Mouse (Mus musculus) spleen, adult 2 months (tissue): Measurements from ENCODE around the gene Prcd. TPM values are rescaled to one million over a fixed set of nuclear protein-coding genes. Genes with fewer than 3 reads are reported as not detected.
A peak's percentile ranks its signal among the peaks of the same experiment; 100 is the strongest.

Experiments used
- DNase-seq, 2 experiments: peaks; one replicate each; pipeline versions ENCODE4 v3.0.0 to v3.0.0-alpha.2; 2012 to 2021; ENCODE audit warnings: low spot score in 2 of 2, low read depth in 1 of 2
- H3K27ac ChIP-seq: fragments of 200-500 bp; 2 replicates; pipeline ENCODE4 v1.5.1; 2012; ENCODE audit warnings: low read length, inconsistent platforms; ENCODE audit not compliant: insufficient read depth
- H3K27me3 ChIP-seq: fragments of 200-500 bp; 2 replicates; pipeline ENCODE4 v1.6.1; 2012; ENCODE audit warnings: mild to moderate bottlenecking, moderate library complexity, low read length, inconsistent platforms; ENCODE audit not compliant: control insufficient read depth, insufficient read depth
- H3K36me3 ChIP-seq: fragments of 200-500 bp; 2 replicates; pipeline ENCODE4 v1.6.1; 2012; ENCODE audit warnings: mild to moderate bottlenecking, low read length, inconsistent platforms; ENCODE audit not compliant: control insufficient read depth, insufficient read depth
- H3K4me1 ChIP-seq: fragments of 200-500 bp; 2 replicates; pipeline ENCODE4 v1.6.1; 2011; ENCODE audit warnings: inconsistent platforms; ENCODE audit not compliant: control insufficient read depth, insufficient read depth, insufficient read length
- H3K4me3 ChIP-seq: fragments of 200-500 bp; 2 replicates; pipeline ENCODE4 v1.5.1; 2011; ENCODE audit warnings: mild to moderate bottlenecking, inconsistent platforms; ENCODE audit not compliant: insufficient read depth, insufficient read length; ENCODE audit errors: extremely low read depth
- CTCF ChIP-seq: fragments of 200-500 bp; IDR thresholded peaks from 2 replicates; pipeline ENCODE4 v1.5.1; 2011; ENCODE audit warnings: mild to moderate bottlenecking, inconsistent platforms; ENCODE audit not compliant: insufficient read depth, insufficient read length, insufficient replicate concordance; ENCODE audit errors: extremely low read depth
- POLR2A ChIP-seq: fragments of 200-500 bp; IDR thresholded peaks from 2 replicates; pipeline ENCODE4 v1.6.1; 2011; ENCODE audit warnings: low read depth, low read length, inconsistent platforms
- WGBS: fragments of 180-500 bp; shearing (Covaris S2); methylation state at CpG from one replicate; pipeline ENCODE4 v1.1.7; 2018; 5-methylcytosine and 5-hydroxymethylcytosine counted together
- polyA plus RNA-seq: library from polyadenylated mRNA; depleted of rRNA; stranded (reverse); fragments of >200 nt; gene quantifications from 2 replicates; pipeline ENCODE4 v1.2.3, GENCODE M21; 2012

Prcd gene
- polyA plus RNA-seq, 1 experiment = 0.72 TPM

- Histone ChIP-seq H3K36me3 (peaks cover 10% of the 10 kb centered on the region), H3K27ac (no peak overlapping the region), H3K4me1 (no peaks in the 10 kb centered on the region), H3K4me3 (no peak overlapping the region), H3K27me3 (no peaks in the 10 kb centered on the region)
- DNase-seq = no peak
- TF ChIP-seq CTCF (no peak), POLR2A (no peak)
- WGBS = 78% methylated on average over 4 of the region's 4 CpGs
Measured at GRCm38 (mm10) chr11:116681147-116681546, 27.8 kb downstream of the Prcd start.

DNA sequence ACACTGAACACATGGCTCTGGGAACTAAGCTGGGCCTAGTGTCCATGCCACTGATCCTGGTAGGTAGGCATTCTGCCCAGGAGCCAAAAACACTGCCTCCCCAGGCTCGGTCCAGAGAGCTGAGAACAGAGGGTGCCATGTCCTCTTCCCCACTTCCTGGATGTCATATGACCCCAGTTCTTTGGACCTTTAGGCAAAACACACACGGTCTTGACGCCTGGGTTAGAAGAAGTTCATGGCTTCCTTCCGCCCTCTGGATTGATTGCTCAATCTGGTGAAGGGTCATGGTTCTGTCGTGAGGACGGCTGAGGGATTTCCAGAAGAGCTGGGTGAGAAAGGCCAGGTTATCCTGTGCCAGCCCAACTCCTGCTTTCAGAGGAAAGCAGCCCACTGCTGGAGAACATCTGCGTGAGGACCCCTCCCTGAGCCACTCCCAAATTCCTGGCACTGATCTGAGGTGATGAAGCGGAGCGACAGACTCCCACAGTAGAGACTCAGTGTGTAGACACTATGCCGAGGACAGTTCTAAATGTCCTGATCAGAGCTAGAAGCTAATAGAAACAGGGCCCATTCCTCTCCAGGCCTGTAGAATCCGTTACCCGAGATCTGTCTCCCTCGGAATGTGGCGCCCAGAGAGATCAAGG is 29.3 kb downstream of the Prcd start:
- Histone ChIP-seq H3K27me3 (no peaks in the 10 kb centered on the region), H3K36me3 (0 out of 2 replicates have a peak, but pooled peaks cover 2% of the 10 kb centered on the region), H3K4me3 (no peak overlapping the region), H3K27ac (peak overlapping the region; percentile 64), H3K4me1 (no peaks in the 10 kb centered on the region)
- no peak for DNase-seq
- 83% methylated on average over 14 of the region's 14 CpGs for WGBS
- TF ChIP-seq POLR2A = no peak
- TF ChIP-seq CTCF = no peak

DNA sequence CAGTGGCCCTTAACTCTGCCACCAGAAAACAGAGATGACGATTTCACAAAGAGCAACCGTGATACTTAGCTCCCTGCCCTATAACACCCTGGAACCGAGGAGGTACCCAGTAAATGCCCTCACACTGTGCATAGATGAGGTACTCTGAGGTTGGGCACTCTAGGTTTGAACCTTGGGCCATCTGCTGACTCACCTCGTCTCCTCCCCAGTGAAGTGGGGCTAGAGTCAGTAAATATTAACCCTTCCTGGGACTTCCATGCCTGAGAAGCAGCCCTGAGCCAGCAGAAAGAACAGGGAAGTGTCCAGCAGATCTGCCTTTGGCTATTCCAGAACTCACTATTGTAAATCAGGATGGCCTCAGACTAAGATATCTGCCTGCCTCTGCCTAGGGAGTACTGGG is 30.4 kb downstream of the Prcd start:
- Histone ChIP-seq H3K27me3 (no peaks in the 10 kb centered on the region), H3K27ac (no peak overlapping the region), H3K4me3 (no peak overlapping the region), H3K4me1 (no peaks in the 10 kb centered on the region), H3K36me3 (no peaks in the 10 kb centered on the region)
- TF ChIP-seq CTCF (no peak), POLR2A (no peak)
- WGBS = 84% methylated on average over 4 of the region's 4 CpGs
- no peak for DNase-seq

GRCm38 (mm10) chr11:116685729-116686128 is 32.4 kb downstream of the Prcd start:
- no peaks in the 10 kb centered on the region for H3K27me3 ChIP-seq
- 87% methylated on average over 9 of the region's 9 CpGs for WGBS
- H3K36me3 ChIP-seq = no peaks in the 10 kb centered on the region
- no peak for TF ChIP-seq CTCF
- TF ChIP-seq POLR2A = no peak
- H3K4me3 ChIP-seq = no peak overlapping the region
- H3K27ac ChIP-seq = no peak overlapping the region
- no peak for DNase-seq
- H3K4me1 ChIP-seq = no peaks in the 10 kb centered on the region

GRCm38 (mm10) chr11:116687897-116688296 is 34.6 kb downstream of the Prcd start:
- H3K27ac ChIP-seq = no peak overlapping the region
- DNase-seq = no peak

GRCm38 (mm10) chr11:116689622-116690021 is 36.3 kb downstream of the Prcd start:
- Histone ChIP-seq H3K27ac (no peak overlapping the region), H3K36me3 (no peaks in the 10 kb centered on the region), H3K27me3 (peaks cover 4% of the 10 kb centered on the region; the same call in 1 of the 2 replicates), H3K4me3 (no peak overlapping the region), H3K4me1 (no peaks in the 10 kb centered on the region; the same call in 1 of the 2 replicates)
- 97% methylated on average over 10 of the region's 10 CpGs for WGBS
- no peak for DNase-seq
- TF ChIP-seq POLR2A = no peak
- TF ChIP-seq CTCF = no peak

More at GRCm38 (mm10) chr11:116687897-116688296, 34.6 kb downstream of the Prcd start:
- H3K36me3 ChIP-seq = no peaks in the 10 kb centered on the region
- TF ChIP-seq POLR2A (no peak), CTCF (no peak)
- no peaks in the 10 kb centered on the region for H3K27me3 ChIP-seq
- 42% methylated on average over 8 of the region's 8 CpGs for WGBS
- H3K4me1 ChIP-seq = no peaks in the 10 kb centered on the region
- H3K4me3 ChIP-seq = no peak overlapping the region

DNA sequence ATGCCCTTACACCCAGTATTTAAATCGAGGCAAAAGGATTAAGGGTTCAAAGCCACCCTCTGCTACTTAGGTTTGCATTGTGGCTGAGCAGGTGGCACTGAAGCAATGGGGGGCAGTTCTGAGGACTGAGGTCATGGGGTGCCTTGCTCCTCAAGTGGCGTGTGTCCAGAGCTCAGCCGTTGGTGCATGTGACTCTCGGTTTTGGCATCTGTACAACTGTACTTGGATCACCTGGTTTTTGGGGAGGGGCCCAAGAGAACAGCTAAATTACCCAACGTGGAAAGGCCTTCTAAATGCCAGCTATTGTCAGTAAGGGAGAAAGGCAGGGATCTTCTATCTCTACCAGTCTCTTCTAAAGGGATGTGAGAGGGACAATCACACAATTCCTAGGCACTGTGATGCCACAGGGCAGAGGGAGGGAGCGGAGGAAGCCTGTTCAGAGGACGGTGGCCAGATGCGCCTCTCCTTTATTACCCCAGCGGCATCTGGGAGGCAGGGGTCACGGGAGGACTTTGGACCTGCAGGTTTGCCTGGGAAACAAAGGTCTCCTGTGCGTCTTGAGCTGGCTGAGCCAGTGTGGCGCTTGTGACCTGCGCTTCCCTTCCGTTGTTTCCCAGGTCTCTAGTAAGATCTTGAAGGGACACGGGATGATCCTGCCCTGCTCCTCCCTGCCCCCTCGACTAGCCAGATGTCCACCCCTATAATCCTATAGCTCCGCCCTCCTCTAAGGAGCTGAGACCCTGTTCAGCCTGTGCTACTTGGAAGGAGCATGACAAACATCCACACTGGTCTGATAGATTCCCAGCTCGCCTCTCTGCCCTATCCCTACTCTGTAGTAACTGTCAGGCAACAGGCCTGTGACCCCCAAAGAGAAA is 37.6 kb downstream of the Prcd start:
- no peak for TF ChIP-seq POLR2A
- no peak for TF ChIP-seq CTCF
- Histone ChIP-seq H3K27me3 (peaks cover 8% of the 10 kb centered on the region), H3K4me3 (no peak overlapping the region), H3K27ac (no peak overlapping the region), H3K4me1 (no peaks in the 10 kb centered on the region; the same call in 1 of the 2 replicates), H3K36me3 (no peaks in the 10 kb centered on the region)
- no peak for DNase-seq
- whole genome bisulfite sequencing = 85% methylated on average over 18 of the region's 18 CpGs
